Mouse (Mus musculus) induced T-regulatory cell, adult 2 months (primary cell): ENCODE measurements around the gene Vps45.

Experiments
- DNase-seq: peaks from one replicate; pipeline ENCODE4 v3.0.0-alpha.2; 2012; ENCODE audit warnings: low read depth

Gene Vps45

DNA sequence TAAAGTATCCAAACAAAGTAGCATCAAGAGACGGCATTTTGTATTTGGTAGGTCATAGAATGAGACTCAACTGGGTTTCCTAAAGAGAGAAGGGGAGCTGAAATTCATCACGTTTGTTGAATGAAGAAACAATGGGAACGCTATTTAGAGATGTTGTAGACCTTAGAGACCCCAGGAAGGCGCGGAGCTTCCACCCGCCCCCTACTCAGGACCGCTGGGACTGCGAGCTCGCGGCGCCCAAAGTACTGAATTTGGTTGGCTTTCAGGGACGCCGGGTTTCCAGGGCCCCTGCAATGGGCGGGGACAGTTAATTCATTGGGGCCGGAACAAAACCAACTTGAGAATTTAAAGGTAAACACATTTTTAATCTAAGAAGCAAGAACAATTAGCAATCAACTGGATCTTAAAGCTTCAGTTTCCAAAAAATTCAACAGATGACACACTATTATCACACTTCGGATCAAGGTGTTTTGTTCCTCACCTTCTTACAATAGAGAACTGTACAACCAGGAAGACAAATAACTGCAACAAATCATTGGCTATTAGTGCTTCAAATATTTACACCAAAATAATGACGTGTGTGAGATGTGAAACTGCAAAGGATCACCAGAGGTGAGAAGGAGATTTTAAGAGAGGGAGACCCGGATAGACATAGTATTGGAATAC, at the start of gene Vps45:
Gene Vps45, minus strand, starts transcription at position 236 of the 666 bp plus-strand sequence.
- peak; percentile 88 for DNase-seq

DNA sequence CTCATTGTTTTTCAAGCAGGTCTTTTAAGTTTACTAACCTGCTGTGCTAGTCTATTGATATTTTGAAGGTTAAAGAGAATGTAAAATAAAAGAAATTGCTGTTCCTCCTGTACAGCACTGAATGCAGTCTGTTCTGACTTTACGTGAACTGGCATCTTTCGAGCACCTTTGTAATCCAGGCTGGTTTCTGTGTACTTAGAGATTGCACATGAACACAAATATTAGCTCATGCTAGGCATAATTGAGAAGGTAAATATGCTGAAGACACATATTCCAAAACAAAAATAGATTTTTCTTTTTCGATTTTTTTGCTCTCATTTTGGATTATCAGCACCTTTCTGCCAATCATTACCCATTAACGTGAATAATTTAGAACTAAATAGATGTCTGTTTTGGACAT, 47.9 kb upstream of the Vps45 start:
- DNase-seq, result peak; percentile 14

DNA sequence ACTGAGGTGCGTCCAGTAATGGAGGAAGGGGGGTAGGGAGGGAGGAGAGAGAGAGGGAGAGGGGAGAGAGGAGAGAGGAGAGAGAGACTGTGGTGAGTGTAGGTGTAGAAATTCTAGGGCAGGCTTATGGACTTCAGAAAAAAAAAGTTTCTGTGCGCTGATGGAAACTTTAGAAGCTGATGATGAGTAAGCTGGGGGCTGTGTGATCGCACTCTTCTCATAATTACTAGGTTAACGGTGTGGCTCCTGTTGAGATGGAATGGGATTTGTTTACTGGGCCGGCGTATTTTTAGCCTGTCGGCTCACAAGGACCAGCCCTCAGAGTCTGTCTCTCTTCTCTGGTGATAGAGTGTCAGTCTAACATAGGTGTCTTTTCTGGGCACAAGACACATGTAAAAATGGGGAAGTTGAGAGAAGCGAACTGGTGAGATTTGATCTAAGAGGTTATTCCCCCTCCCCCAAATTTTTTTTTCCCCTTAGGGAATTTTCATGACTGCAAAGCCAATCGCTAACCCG, 47.0 kb upstream of the Vps45 start:
- peak; percentile 65 for DNase-seq

DNA sequence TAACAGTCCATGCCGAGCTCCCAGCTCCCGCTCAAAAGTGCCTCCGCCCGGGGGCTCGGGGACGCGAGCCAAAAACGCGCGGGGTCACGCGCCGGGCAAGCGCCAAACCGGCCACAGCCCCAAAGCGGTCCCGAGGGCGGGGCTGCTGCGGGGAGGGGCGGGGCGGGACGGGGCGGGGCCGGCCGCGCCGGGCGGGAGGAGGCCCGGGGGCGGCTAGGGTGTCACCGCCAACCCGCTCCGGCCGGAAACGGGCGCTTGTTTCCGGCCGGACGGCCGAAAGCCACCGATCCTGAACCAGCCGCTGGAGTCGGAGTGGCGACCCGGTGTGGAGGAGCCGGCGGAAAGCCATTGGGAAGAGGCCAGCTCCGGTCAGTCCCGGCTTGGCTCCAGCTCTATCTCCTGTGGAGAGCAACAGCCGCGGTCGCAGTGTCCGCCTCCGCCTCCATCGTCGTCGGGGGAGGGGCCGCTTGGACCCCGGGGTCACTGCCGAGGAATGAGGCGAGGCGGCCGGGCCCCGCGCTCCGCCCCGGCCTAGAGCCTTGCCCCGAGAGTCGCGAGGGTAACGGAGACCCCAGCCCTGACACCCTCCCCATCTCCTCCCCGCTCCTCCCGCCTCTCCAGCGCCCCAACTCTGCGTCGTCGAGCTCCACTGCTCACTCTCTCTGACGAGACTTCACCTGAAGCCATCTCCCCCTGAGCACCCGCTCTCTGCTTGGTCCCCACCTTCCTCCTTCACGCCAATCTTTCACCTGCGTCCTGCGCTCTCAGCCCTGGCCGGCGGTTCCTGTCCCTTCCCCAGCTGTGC, 46.2 kb upstream of the Vps45 start, which contains the start of gene Otud7b:
Gene Otud7b, plus strand, starts transcription at position 267 of the 805 bp plus-strand sequence.
- DNase-seq, result peak; percentile 88

DNA sequence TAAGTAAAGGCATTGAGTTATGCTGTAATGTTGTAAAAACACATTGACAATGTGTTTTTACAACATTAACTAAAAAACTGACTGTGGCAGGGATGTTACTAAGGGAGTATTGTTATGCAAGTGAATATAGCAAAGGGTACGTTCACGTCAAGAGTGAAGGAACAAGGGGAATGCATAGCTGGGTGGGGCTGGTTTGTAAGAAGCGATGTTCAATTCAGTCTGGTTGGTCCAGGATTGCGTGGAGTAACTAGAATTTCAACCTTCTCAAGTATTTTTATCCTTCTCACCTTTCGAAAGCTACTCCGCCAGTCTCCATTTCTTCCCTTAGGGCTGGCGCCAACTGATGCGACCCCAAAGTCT, 45.6 kb upstream of the Vps45 start:
- DNase-seq, result no peak

DNA sequence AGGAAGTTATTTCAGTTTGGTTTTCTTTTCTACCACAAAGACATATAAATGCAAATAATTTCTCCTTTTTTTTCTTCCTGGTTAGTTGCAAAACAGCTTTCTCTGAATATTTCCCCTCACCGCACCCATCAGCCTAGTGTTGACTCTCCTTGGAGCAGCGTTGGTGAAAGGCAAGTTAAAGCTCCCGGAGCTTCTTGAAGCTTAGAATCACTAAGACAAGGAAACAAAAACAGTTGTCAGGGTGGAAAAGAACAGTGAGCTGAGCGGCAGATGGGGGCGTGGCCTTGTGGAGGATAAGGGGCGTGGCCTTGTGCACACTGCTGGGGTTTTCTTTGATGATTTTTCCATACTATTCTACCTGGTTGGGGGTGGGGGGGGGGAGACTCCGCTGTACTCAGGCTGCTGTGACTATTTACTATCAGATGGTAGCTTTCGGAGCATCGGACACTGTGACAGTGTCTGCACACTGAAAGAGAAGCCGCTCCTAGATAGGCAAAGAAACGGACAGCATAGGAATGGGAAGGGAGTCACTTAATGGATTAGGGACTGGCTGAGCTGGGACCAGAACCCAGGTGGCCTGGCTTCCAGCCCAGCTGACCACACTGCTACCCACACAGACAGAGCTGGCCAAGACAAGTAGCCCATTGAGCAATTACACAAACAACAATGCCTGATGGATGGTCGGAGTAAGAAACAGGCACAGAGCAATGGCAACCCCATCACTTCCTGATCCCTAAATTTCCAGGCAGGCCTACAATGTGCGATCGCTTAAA, 44.0 kb upstream of the Vps45 start:
- peak; percentile 87 for DNase-seq

DNA sequence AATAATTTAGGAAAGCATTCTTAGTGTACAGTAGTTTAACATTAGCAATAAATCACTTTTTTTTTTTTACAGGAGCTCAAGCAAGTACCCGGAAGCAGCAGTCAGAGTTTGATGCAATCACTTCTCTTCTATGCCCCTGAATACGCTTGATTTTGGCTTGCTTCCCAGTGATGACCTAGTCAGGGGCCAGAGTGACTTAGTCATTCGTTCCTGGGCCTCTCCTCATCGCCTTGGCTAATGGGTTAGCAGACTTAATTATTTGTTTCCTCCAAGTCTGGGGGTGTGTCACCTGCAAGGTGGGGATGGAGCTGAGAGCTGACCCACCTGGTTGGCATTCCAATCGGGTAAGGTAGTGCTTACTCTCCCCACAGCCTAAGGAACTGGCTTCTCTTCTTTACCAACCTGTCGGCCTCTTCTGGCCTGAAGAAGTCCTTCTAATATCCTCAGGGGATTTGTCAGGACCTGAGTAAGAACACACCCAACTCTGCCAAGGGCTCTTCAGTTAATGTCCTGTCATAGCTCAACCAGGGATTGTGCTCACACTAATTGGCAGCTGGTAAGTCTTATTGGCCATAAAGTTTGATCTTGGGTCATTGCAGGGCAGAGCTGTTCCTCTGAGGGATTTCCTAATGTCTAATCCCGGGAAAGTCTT, 40.5 kb upstream of the Vps45 start:
- no peak for DNase-seq

DNA sequence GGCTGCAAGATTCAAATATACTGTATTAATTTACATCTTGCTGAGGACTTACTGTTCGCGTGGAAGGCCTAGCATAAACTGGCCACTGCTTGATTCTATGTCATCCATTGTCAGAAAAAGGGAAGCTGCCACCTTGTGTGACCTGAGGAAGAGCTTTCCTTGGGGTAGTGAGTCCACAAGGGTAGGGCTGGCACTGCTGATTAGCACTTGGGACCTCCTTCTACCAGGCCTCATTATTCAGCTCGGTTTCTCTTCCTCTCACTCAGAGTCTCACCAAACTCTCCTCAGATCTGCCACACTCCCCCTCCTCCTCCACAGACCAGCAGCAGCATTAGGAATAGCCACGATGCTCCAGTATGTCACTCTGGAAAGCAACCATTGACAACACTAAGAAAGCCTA, 39.9 kb upstream of the Vps45 start:
- DNase-seq, result no peak

DNA sequence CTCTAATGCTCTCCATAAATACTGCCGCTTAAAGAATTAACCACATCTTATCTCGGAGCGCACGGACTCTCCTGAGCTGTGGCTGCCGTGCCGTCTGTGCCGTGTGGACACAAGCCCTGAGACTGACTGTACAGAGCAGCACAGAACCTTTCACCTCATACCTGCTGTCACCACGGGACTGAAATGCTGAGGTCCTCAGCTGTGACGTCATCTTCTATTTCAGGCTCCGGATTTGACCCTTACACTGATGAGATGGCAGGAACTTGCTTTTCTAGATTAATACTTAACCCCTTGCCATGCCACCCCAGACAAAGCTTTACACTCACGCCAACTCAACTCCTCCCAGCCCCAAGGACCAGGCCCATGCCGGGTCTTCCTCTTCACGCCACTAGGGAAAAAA, 35.9 kb upstream of the Vps45 start:
- no peak for DNase-seq

DNA sequence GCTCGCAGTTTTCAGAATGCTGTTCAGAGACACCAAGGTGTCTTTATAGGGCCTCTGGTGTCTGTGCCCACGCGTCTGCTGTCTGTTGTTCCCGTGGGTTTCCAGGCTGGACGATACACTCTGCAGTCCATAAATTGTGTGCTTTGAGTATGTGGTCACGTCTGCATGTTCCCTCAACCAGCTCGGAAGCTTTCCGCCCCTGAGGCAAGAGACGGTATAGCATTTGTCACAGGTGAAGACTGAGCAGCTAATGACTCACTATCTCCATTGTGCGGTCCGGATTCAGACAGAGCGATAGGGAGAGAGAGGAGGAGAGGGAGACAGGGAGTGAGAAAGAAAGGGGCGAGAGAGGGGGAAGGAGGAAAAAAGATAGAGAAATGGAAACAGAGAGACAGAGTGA, 35.2 kb upstream of the Vps45 start:
- DNase-seq, result peak; percentile 26

DNA sequence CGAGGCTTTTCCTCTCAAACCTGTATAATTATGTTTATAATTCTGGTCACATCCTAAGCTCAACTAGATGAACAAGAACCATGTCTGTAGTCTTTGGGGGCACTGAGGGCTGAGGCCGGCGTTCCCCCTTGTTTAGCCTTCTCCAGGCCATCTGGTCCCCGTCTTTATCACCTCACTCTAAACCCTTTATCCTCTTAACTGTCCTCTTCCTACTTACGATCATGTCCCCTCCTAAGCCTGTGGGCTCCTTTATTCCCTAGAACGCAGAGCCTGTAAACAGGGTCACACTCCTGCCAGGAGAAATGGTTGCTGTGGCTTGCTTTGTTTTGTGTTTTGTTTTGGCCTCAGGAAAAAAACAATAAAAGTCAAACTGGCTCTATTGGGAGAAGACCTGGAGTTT, 33.7 kb upstream of the Vps45 start:
- DNase-seq, result no peak

DNA sequence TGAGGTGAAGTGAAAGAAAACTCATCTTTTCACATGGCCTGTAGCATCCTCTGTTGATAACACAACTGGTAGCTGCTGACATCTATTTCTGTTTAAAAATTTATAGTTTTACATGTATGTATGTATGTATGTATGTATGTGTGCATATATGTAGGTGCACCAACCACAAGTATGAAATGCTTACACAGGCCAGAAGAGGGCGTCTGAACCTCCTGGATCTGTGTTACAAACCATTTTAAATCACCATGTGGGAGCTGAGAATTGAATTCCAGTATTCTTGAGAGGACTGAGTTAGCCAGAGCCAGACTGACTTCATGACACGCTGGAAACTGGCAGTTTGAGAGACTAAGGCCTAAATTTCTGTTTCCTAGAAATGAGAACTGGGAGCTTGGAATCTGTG, 32.9 kb upstream of the Vps45 start:
- DNase-seq, result peak; percentile 52

DNA sequence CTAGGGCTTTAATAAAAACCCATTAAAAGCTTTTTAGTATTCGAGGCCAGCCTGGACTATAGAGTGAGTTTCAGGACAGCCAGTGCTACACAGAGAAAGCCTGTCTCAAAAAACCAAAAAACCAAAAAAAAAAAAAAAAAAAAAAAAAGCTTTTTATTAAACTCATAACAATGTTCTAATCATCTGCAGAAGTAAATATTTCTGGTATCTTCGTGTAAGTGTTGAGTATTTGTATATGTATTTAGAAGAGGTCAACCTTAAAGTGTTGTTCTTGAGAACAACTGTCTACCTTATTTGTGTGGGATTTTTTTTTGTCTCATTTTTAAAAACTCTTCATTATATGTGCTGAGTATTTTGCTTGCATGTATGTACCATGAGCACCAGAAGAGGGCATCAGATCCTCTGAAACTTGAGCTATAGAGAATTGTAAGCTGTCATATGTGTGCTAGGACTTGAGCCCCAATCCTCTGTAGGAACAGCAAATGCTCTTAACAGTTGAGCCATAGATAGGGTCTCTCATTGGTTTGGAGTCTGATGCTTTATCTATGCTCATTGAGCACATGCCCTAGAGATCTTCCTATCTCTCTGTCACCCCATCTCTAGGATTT, 31.7 kb upstream of the Vps45 start:
- peak; percentile 59 for DNase-seq

DNA sequence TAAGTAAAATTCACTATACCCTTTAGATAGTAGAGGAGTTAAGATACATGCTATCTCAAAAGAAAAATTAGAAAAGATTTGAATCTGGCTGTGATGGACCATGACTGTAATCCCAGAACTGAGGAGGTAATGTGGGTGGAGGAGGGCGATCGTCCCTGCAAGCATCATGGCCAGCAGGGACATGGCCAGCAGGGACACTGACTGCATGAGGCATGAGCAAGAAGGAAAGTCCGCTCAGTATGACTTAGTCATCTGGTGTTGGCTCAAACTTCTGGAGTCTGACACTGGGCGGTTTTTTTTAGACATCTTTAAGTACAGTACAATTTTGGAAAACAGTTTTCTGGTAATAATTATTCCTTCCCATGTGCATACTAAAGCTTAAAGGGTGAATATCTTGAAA, 29.5 kb upstream of the Vps45 start:
- DNase-seq, result no peak

DNA sequence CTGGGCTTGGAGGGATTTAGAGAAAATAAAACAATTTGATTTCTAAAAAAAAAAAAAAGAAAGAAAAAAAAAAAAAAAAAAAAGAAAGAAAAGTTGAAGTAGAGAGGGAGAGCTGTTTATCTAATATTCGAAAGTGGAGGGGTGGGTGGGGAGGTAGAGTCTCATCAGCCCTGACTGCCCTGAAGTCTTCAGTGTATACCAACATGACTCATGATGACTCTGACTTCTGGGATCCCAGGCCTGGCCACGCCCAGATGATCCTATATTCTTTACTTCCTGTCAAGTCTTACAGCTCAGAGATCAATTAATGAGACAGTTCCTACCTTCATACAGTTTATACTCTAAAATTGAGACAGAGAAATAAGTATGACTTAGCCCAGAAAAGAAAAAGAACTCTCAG, 29.0 kb upstream of the Vps45 start:
- no peak for DNase-seq

DNA sequence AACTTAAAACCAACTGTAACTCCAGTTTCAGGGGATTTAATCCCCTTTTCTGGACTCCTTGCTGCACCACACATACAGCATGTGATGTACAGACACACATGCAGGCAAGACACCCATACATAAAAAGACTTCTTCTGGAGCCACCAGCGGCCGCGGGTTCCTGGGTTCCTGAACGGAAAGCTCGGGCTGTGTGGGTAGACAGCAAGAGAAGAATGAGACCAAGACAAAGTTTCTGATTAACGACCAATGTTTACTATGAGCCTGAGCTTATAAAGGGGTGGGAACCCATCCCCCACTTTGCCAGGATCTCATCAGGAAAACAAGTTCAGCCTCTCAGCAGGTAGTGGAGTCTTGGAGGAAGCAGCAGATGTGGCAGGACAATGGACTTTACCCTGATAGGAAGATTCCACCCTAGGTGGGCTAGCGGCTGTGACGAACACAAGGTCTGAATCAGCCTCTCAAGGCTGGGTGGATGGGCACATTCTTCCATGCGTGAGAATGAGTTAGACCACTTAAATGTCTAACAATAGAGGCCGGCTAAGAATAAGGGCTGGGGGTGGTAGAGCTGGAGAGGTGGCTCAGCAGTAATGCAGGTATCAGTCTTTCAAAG, 26.0 kb upstream of the Vps45 start:
- DNase-seq, result no peak

DNA sequence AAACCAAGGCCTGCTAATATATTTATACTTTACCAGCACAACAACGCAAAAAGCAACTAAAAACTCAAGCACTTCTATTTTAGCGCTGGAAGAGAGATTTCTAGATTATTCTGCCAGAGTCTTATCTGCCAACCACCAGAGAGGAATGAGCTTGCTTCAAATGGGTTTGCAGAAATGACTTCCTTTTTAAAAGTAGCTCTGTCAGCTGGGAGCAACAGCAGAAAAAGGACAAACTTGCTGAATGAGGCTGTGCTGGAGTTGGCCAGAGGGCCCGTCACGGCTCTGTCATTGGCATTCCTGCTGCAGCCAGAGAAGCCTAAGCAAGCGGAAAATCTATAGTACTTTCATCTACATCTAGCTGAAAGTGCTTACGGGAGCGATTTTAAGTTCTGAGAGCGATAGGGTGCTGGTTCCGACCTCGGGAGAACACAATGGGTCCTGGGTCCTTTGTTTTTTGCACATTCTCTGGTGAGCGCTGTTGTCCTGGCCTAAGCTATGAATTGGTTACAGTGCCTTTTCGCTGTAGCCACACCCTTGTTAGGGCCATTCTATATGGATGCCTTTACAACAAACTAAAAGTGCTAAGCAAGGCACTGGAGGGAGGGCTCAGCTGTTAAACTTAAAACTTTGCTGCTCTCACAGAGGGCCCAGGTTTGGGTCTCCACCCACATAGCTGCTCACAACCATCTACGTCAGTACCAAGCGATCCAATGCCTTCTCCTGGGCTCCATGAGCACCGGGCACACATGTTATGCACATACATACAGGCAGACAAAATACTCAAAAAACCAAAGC, 24.6 kb upstream of the Vps45 start:
- DNase-seq, result no peak

DNA sequence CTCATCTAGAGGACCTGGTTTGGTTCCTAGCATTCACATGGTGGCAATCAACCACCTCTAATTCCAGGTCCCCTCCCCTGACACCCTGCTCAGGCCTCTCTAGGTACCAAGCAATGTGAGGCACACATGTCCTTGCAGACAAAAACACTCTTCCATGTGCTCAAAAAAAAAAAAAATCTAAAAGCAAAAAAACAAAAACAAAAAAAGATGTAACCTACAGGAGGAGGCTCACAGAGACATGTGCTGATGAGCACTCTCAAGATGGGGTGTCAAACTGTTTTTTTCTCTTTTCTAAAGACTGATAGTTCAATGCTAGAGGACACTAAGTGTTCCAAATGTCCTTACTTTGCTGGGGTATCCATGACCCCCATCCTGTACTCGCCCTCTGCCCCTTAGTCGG, 23.8 kb upstream of the Vps45 start:
- no peak for DNase-seq

DNA sequence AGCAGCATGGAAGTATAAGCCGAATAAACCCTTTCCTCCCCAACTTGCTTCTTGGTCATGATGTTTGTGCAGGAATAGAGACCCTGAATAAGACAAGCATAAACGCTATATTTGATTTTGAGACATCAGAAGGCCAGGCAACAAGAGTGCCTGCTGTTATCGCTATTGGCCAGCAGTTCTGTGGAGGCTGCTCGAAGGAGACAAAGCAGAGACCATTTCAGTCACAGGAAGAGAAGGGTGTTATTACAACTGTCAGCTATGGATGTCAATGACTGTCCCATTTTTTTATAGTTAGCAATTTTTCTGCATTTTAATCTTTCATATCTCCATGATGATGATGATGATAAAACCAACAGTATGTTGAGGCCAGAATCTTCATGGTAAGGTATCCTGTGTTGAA, 23.4 kb upstream of the Vps45 start:
- DNase-seq, result no peak

DNA sequence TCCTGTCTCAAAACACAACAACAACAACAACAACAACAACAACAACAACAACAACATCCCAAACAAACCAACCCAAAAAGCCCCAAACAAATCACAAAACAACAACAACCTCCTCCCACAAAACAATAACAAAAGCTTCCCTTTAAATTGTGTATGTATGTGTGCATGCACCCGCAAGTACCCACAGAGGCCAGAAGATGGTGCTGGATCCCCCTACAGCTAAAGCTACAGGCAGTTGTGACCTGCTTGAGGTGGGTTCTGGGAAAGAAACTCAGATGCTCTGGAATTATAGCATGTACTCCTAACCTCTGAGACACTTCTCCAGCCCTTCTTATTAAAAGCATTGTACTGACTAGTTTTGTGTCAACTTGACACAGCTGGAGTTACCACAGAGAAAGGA, 22.7 kb upstream of the Vps45 start:
- DNase-seq, result peak; percentile 59

DNA sequence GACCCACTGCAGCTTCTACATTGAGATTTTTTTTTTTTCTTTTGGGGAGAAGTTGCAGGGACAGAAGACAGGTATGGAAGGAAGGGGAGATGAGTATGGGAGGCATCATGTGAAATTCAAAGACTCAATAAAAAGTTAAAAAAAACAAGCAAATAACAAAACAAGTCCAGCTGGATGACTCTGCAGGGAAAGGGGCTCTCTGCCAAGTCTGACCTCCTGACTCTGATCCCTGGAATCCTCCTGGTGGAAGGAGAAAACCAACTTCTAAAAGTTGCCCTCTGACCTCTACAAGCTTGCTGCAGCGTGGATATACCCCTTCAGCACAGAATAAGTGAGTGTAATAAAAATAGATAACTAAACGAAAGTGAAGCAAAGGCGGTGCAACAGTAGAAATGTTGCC, 20.4 kb upstream of the Vps45 start:
- no peak for DNase-seq
